Mouse (Mus musculus) T-helper 1 cell (primary cell): ENCODE results near the gene Hmgb1.

ENCODE experiments used
- in situ Hi-C: fragments of 300-600 bp; cut with MboI, MseI; formaldehyde crosslinking; loops from one replicate; pipeline ENCODE4 v1.15.1; 2025; ENCODE audit warnings: high pct_unique_total_duplicates

Hmgb1 gene

DNA sequence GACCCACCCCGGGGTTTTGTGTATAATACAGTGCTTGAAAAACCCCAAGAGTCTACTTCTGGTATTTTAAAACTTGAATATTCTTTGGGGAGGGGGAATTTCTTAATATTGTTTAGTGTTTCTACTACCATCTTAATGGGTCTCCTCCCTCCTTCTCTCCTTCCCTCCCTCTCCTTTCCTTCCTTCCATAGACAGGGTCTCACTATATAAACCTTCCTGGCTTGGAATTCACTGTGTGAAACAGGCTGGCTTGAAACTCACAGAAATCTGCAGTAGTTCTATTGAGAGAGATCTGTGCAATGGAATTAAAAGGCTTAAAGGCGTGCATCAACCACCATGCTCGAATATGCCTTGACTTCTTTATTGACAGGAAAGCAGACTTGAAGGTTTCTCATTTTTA is 1.5 kb upstream of the Hmgb1 start:
- in situ Hi-C loops, result no loop called here

DNA sequence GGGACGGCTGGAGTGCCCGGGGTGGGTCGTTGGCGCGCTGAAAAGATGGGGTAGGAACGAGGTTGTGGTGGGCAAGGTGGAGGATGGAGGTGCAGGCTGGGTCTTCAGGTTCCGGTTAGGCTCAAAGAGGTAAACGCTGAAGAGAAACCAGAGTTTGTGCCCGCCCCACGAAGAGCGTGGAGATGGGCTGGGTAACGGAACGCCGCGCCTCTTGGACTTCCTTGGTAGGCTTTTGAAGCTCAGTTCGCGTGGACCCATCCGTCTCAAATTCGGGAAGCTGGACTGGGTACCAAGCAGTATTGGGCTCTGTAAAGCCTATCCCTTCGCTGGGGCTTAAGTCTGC is 526 bp upstream of the Hmgb1 start:
- in situ Hi-C loops, result no loop called here

DNA sequence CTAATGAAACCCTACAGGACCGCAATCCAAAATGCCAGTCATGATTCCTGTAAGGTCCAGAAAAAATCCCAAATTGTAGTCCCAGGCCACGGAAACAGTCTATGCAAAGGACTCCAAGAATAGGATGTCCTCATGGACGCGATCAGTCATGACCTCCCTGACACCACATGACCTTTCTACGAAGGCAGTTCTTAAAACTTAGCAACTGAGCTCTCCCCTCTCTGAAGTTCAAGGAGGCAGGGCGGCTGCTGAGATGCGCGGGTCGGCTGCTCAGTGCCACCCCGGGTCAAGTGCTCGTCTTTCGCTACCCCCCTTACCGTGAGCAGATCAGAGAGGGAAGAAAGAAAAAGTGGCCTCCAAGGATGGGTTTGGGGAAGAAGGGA is 577 bp downstream of the Hmgb1 start:
- in situ Hi-C loops, result no loop called here

DNA sequence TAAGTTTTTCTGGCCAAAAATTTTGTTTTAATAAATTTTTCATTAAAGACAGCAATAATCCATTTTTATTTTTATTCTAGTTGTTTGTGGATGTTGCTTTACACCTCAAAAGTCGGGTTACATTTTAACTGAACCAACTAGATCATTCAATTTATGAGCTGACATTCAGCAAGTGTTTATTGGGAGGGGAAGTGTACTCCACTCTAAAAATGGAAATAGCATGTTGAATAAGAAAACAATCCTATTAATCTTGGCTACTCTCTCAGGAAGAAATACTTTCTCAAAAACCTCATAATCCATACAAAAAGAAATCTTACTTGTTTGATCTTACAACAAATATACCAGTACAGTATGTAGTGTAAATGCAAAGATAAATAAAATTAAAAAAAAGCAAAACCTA is 1.2 kb downstream of the Hmgb1 start:
- in situ Hi-C loops, result no loop called here

DNA sequence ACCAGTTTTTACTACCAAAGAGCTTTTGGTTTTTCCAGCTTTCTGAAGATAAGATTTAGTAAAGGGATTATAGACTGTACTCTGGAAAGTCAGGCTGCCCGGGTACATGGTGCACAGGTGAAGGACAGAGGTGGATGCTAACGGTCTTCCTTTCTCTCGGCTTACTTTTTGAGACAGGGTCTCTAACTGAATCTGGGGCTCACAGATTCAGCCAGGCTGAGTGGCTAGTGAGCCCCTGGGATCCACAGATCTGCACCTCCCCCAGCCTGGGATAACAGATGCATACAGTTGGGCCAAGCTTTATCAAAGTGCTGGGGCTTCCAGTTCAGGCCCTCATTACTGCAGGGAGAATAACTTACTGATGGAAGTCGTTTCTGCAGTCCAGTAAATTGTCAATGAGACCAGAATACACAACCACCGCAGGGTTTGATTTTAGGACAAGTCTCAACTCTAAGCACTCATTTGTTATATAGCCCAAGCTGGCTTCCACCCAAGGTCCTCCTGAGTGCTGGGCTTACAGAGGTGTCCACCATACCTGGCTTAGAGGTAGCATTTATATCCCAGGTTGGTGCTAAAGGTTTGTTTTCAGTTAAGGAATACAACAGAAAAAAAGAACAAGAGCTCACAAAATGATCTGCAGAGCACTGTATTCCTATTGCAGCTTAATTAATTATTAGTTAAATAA is 2.0 kb downstream of the Hmgb1 start:
- in situ Hi-C loops, result no loop called here

DNA sequence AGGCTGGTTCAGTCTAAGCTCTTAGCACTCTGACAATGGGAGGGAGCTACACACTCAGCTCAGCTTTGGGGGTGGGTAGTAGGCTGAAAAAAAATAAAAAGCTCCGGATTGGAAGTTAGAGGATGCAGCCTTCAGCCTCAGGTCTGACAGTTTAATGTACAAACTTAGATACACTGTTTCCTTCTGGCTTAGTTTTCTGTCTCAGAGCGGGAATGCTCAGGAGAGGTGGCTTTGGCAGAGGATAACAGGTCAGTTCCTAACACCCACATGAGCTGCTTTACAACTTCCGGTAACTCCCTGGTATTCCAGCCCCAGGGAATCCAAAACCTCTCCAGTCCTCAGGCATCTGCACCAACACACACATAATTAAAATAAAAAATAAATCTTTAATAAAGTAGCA is 4.5 kb downstream of the Hmgb1 start:
- in situ Hi-C loops, result no loop called here

DNA sequence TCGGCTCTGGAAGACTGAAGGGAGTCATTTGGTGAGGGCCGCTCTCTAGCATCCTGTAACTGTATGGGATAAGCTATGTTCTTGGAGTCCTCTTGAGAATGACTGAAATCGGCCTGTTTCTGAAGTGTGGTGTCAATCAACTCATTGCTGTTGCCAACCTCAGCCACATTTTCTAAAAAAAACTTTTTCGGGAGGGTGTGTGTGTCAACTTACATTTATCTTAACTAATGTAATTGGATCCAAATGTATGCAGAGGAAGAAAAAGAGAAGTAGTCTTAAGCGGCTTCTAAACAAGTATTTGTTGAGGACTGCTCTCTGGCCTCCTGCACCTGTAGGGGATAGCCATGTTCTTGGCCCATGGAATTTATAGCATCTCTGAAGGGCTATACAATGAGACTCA is 6.2 kb downstream of the Hmgb1 start:
- in situ Hi-C loops, result no loop called here

DNA sequence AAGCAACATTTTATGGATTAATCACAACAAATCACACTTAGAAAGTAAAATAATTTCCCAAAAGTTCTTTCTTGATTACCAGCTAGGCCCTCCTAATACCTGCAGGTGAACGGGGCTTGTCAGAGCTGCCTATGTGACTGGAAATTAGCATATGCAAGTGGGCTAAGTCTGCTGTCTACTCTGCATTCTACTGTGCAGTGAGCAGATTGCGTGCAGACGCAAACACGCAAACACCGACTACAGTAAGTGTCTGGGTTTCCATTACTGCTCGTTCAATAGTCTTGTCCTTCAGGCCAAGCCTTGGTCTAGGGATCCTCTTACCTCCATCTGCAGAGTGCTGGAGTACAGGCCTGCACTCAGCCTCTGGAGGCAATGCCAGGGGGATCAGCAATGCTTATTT is 8.6 kb downstream of the Hmgb1 start:
- in situ Hi-C loops, result no loop called here

DNA sequence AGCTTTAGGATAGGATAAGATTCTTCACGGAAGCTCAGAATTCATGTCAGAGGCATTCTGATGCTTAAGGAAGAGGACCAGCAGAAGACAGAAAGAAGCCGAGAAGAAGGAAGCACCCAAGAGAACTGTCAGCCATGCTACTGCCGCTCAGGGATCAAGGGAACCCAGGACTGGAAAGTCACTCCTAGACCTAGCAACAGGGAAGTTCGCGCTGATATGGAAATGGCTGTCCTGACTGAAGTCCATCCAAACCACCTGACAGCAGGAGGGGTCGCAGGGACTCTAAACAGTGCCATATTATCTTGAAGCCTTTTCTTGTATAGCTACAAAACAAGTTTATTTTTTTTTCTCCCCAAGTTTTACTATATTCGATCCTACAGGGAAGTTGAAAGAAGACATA is 9.8 kb downstream of the Hmgb1 start:
- in situ Hi-C loops, result no loop called here

DNA sequence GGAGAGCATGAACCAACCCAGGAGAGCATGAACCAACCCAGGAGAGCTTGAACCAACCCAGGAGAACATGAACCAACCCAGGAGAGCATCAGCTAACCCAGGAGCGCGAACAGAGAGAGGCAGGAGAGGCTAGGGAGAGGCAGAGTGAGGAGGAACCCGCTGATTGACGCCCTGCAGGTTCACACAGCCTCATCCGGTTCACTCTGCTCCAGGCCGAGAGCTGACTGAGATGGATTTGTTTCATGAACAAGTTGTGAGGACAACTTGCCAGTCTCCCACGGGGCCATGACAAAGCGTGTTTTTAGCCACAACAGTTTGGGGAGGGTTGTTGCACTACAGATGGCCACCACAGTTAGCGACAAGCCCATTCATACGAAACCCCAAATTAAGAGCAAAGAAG is 12.0 kb downstream of the Hmgb1 start:
- in situ Hi-C loops, result no loop called here

DNA sequence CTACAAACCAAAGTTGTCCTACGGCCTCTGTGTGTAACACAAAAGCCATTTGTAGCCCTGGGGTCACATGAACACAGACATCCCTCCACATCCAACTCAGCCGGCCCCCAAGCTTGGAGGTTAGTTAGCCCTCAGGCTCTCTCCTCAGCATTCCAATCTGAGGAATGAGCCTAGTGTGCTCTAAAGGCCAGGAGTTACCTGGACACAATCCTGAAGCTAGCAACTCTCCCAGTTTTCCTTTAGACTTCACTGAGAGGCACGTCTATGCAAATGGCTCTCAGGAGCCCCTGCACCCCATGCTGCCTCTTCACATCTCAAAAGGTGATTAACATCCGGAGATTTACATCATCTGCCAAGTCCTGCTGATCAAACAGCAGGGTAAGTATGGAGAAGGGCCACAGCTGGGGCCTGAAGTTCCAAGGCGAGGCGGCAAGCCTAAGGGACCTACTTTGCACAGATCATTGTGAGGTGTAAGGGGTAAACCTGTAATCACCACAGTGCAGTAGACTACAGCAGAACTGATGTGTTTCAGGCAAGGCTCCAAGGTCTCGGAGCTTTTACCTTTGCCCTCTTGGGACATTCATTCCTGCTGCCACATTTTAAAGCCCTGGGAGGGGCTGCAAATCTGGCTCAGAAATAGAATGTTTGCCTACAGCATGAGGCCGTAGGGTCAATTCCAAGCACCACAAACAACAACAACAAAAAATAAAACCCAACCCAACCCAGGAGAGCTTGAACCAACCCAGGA is 13.3 kb downstream of the Hmgb1 start:
- in situ Hi-C loops, result no loop called here

DNA sequence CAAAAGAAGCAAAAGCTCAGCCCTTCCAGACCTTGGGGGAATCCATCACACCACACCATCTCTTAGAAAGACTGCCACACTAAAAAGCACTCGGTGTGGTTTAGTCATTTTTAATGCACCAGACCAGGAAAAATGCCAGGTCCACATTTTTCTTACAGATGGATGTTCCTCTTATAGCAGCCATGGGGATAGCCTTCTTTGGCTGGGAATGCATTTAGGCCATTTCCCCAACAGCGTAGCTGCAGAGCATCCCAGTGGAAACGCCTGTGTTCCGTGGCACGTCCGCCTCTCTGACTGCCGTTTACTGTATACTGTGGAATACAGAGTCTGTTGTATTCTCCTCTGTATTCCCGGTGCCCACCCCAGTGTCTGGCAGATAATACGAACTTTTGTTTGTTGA is 15.5 kb downstream of the Hmgb1 start:
- in situ Hi-C loops, result no loop called here

DNA sequence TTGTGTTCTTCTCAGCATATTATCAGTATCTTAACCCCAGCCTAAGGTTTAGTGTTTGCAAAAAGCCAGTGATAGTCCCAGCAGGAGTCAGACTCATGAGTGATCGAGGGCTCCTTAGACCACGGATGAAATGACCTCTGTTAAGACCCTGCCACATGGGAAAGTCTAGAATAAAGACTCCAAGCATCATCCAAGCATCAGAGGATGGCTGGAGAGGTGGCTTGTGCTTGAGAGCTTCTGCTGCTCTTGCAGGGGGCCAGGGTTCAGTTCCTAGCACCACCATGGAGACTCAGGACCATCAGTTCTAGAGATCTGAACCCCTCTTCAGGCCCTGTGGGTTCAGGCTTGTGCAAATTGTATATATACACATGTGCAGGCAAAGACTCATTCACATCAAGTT is 16.2 kb downstream of the Hmgb1 start:
- in situ Hi-C loops, result no loop called here

DNA sequence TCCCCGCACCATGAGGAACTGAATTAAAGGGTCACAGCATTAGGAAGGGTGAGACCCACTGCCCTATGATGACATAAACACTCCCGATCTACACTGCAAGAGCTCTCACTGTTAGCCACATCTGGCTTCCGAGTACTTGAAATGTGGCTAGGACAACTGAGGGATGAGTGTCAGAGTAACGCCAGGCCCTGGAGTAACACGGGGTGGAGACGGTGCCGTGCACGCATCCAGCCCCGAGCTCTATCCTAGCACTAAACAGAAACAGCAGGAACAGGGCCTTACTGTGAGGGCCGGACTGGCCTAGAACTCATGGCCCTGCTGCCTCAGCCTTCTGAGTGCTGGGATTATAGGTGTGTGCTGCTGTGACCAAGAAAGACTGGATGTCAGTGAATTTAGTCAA is 18.3 kb downstream of the Hmgb1 start:
- in situ Hi-C loops, result no loop called here

DNA sequence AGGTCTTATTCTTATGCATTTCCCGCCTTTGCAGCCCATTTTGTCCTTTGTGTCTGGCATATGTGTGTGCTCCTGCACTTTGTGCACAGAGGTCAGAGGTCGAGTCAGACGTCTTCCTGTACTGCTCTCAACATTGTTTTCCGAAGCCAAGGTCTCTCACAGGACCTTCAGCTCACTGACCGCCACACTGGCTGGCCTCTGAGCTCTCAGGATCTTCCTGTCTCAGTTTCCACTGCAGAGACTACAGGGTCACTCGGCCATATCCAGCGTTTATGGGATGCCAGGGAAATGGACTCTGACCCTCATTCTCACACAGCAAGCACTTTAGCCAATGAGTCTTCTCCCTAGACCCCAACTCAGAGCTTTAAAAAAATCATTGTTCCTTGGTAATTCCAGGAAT is 19.4 kb downstream of the Hmgb1 start:
- in situ Hi-C loops, result no loop called here

DNA sequence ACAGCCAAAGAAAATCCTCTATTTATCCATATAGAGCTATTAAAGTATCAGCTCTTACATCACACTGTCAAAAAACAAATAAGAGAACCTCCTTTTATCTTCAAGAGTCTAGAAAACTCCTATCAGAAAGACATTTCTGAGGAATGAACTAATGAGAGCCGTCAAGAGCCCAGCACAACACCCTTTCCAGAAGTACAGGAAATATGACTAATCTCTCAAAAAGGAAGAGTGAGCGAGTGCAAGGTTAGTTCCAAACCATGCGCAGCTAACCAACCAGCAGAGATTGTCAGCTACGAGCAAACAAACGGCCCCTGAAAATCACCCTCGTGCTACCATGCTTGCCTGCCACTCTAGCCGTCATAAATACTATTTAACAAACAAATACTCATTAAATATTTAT is 21.4 kb downstream of the Hmgb1 start:
- in situ Hi-C loops, result no loop called here

DNA sequence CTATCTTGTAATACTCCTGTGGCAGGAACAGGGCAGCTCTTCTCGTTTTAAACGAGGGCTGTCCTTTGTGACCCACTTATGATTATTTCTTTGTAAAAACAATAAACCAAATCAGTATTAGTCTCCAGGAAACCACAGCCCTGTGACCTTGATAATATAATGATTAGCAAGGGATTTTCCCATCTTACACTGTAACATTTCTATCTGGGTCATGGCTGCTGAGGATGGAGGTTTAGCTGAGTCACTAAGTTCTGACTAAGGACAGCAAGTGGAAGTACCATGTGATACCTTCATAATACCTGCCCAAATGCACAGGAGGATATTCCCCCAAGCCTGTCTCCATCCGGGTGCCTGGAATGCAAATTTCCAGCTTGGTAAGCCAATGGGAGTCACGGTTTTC is 23.8 kb downstream of the Hmgb1 start:
- in situ Hi-C loops, result no loop called here

DNA sequence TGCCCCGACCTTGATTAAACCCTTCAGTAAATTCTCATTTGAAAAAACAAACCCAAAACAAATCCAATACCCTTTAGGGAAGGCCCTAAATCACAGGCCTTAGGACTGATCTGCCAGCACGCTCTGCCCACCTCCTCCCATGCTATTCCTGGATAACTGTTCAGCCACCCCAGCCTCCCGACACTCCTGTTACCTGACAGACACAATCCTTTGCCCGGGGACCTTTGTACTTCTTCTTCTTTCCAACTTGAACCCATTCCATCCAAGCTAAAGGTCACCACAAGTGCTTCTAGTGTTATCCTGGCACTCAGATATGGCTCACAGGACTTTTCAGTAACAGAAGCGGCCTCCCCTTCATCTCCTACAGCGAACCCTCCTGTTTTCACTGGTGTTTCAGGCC is 25.3 kb downstream of the Hmgb1 start:
- in situ Hi-C loops, result no loop called here

DNA sequence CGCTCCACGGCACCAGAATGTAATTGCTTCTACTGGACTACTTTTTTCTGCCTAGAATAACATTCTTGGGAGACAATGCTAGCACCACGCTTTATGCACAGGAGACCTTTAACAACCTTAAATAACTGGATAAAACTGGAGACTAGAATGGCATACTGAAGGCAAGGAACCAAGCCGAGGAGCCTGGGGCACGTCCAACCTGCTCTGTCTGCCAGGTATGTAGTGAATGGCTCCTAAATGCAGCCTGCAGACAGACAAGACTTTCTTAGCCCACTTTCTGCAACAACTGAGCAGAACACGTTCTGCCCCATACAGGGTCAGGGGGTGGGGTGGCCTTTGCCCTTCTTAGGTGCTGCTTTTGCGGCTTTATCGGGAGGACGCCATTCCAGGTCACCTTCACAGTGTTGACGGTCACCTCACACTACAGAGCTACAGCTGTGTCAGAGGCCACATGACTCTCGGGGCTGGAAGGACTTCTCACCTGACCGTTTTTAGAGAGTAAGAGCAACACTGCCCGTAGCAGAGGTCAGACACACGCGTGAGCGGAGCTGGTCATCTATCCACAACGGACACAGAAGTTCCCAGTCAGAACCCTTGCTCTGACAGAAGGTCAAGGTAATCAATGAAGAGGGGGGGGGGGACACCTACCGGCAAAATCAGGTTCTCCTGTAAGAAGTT is 27.3 kb downstream of the Hmgb1 start:
- in situ Hi-C loops, result no loop called here

DNA sequence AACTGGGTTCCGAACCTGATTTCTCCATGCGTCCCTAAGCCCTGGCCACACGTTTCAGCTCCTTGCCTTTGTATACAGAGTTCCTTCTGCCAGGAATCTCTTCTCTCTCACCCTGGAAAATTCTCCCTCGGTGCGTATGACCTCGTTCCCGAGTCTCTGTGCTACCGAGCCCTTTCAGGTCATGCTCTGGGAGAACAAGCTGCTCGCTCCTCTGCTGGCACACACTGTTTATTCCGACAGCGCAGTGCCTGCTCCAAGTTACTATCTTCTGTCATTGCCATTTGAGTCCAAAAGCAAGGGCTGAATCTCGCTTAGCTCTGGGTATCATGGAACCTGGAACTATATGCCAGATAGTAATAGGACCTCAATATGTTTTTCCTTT is 31.5 kb downstream of the Hmgb1 start:
- in situ Hi-C loops, result no loop called here

DNA sequence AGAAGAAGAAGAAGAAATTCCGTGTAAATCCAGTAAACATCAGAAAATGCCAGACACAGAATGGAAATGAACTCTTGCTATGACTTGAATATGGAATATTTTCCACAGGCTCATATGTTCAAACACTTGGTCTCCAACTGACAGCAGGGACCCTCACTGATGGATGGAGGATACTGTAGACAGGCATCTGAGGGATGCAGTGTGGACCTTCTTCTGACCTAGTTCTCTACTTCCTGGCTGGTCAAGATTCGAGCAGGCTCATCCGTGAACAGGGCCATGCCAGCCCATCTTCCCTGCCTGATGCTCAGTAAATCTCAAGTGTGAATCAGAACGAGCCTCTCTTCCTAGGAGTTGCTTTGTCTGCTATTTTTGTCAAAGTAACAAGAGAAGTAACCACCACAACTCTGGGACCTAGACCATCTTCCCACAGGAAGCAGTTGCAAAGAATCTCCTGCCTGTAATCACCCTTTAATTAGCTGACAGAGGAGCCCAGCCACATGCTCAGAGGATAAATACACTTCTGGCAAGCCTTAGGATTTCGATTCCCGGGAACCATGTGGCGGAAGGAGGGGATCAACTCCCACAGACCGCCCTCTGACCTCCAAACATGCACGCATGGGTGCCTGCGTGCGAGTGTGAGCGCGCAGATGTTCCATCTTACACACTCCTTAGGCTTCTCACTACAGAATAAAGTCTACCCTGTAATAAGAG is 32.1 kb downstream of the Hmgb1 start:
- in situ Hi-C loops, result no loop called here

DNA sequence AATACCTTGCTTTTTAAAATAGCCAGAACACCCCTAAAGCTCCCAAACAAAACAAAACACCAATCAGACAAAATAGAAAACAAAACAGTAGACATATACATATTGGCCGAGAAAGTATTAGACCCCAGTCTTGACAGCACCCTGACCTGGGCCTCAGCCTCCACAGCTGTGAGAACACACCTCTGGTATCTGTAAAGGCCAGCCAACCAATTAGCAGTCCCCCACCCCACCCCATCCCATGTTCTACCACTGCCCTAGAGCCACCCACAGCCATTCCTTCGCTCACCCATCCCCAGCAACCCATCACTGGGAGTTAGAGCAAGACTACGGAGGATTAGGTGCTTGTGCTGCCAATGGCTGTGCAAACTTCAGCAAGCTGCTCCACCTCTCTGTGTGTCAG is 33.4 kb downstream of the Hmgb1 start:
- in situ Hi-C loops, result no loop called here
